Mouse (Mus musculus): ENCODE results near the gene Lcp1.
A peak's percentile ranks its signal among the peaks of the same experiment; 100 is the strongest.

Gene Lcp1

GRCm38 (mm10) chr14:75205363-75206051 is 74.6 kb downstream of the Lcp1 start:
- no peak for DNase-seq (ENCODE audit: low spot score in 2 of 2)

- no peak for DNase-seq (ENCODE audit: low spot score in 2 of 2)
These were observed 75.4 kb downstream of the Lcp1 start for GRCm38 (mm10) chr14:75206307-75206706.

- no peak for DNase-seq (ENCODE audit: low spot score in 2 of 2)
These were observed 77.8 kb downstream of the Lcp1 start for GRCm38 (mm10) chr14:75208572-75209151.

GRCm38 (mm10) chr14:75213752-75214151 is 82.9 kb downstream of the Lcp1 start:
- DNase-seq (ENCODE audit: low spot score in 2 of 2), result no peak

- no peak for DNase-seq (ENCODE audit: low spot score in 2 of 2)
These were observed 87.9 kb downstream of the Lcp1 start for GRCm38 (mm10) chr14:75218843-75219242.

GRCm38 (mm10) chr14:75219250-75219913 is 88.5 kb downstream of the Lcp1 start:
- no peak for DNase-seq (ENCODE audit: low spot score in 2 of 2)

- DNase-seq (ENCODE audit: low spot score in 2 of 2), result no peak
These were observed 91.5 kb downstream of the Lcp1 start for GRCm38 (mm10) chr14:75222386-75222785.

- DNase-seq (ENCODE audit: low spot score in 2 of 2), result no peak
These were observed 96.7 kb downstream of the Lcp1 start for GRCm38 (mm10) chr14:75227453-75228084.

GRCm38 (mm10) chr14:75229834-75230233 is 98.9 kb downstream of the Lcp1 start:
- DNase-seq (ENCODE audit: low spot score in 2 of 2), result peak in 1 of 2 experiments; percentile 18

GRCm38 (mm10) chr14:75233070-75233469 is 102.2 kb downstream of the Lcp1 start:
- no peak for DNase-seq (ENCODE audit: low spot score in 2 of 2)

- DNase-seq (ENCODE audit: low spot score in 2 of 2), result no peak
These were observed 104.7 kb downstream of the Lcp1 start for GRCm38 (mm10) chr14:75235552-75235951.

GRCm38 (mm10) chr14:75235955-75236635 is 105.2 kb downstream of the Lcp1 start:
- peak; percentile 34 to 54 for DNase-seq (ENCODE audit: low spot score in 2 of 2)

- DNase-seq (ENCODE audit: low spot score in 2 of 2), result no peak
These were observed 105.7 kb downstream of the Lcp1 start for GRCm38 (mm10) chr14:75236636-75237003.

- DNase-seq (ENCODE audit: low spot score in 2 of 2), result no peak
These were observed 106.2 kb downstream of the Lcp1 start for GRCm38 (mm10) chr14:75237096-75237495.

- DNase-seq (ENCODE audit: low spot score in 2 of 2), result no peak
These were observed 107.3 kb downstream of the Lcp1 start for GRCm38 (mm10) chr14:75238054-75238692.

- DNase-seq (ENCODE audit: low spot score in 2 of 2), result no peak
These were observed 111.2 kb downstream of the Lcp1 start, which contains the start of gene Cpb2 for GRCm38 (mm10) chr14:75242087-75242486. Cpb2 (plus strand) TSS chr14:75242287.

- no peak for DNase-seq (ENCODE audit: low spot score in 2 of 2)
These were observed 115.4 kb downstream of the Lcp1 start for GRCm38 (mm10) chr14:75246024-75247000.

GRCm38 (mm10) chr14:75250432-75250831 is 119.5 kb downstream of the Lcp1 start:
- DNase-seq (ENCODE audit: low spot score in 2 of 2), result no peak

- DNase-seq (ENCODE audit: low spot score in 2 of 2), result no peak
These were observed 125.6 kb downstream of the Lcp1 start for GRCm38 (mm10) chr14:75256521-75256920.

- no peak for DNase-seq (ENCODE audit: low spot score in 2 of 2)
These were observed 138.6 kb downstream of the Lcp1 start for GRCm38 (mm10) chr14:75269531-75269930.

Measured in frontal cortex, postnatal 10 days (tissue).